Mouse (Mus musculus) c-Kit-positive CD71-positive TER-119-positive erythroid progenitor cells, embryonic 14.5 days (primary cell): Measurements from ENCODE around the gene Gria4.
A peak's percentile ranks its signal among the peaks of the same experiment; 100 is the strongest.
"Not testable (repeated sequence)": the region's sequence is repeated elsewhere in the genome, so short reads cannot be mapped to it uniquely, and the experiment has no call there.

Experiments
- DNase-seq: peaks from one replicate; pipeline ENCODE4 v3.0.0-alpha.2; 2013; ENCODE audit warnings: low spot score

The Gria4 gene

GRCm38 (mm10) chr9:4555415-4555959 is 240.5 kb downstream of the Gria4 start:
- no peak for DNase-seq

- DNase-seq = no peak
These were observed 256.8 kb downstream of the Gria4 start for GRCm38 (mm10) chr9:4539218-4539617.

GRCm38 (mm10) chr9:4536514-4537150 is 259.4 kb downstream of the Gria4 start:
- DNase-seq = no peak

GRCm38 (mm10) chr9:4514563-4514885 is 281.5 kb downstream of the Gria4 start:
- no peak for DNase-seq

GRCm38 (mm10) chr9:4513796-4514562 is 282.1 kb downstream of the Gria4 start:
- DNase-seq = no peak

GRCm38 (mm10) chr9:4506086-4506485 is 289.9 kb downstream of the Gria4 start:
- no peak for DNase-seq

- DNase-seq = no peak
These were observed 290.9 kb downstream of the Gria4 start for GRCm38 (mm10) chr9:4505087-4505486.

- no peak for DNase-seq
These were observed 309.6 kb downstream of the Gria4 start for GRCm38 (mm10) chr9:4486428-4486827.

- DNase-seq = no peak
These were observed 311.5 kb downstream of the Gria4 start for GRCm38 (mm10) chr9:4484502-4484901.

GRCm38 (mm10) chr9:4470791-4471190 is 325.2 kb downstream of the Gria4 start:
- DNase-seq = no peak

- no peak for DNase-seq
These were observed 336.5 kb downstream of the Gria4 start for GRCm38 (mm10) chr9:4459456-4460070.

GRCm38 (mm10) chr9:4458193-4458592 is 337.8 kb downstream of the Gria4 start:
- no peak for DNase-seq

GRCm38 (mm10) chr9:4457644-4458043 is 338.4 kb downstream of the Gria4 start:
- DNase-seq = no peak

GRCm38 (mm10) chr9:4442908-4443307 is 353.1 kb downstream of the Gria4 start:
- DNase-seq = peak; percentile 18

- DNase-seq = not testable (repeated sequence)
These were observed 395.2 kb downstream of the Gria4 start for GRCm38 (mm10) chr9:4400801-4401200.

GRCm38 (mm10) chr9:4376640-4377120 is 419.4 kb downstream of the Gria4 start:
- no peak for DNase-seq

- DNase-seq = peak; percentile 95
These were observed 420.0 kb downstream of the Gria4 start, which contains the start of gene Msantd4 for GRCm38 (mm10) chr9:4375828-4376639. Gene Msantd4, plus strand, starts transcription at chr9:4376562.
